Mouse (Mus musculus): Measurements from ENCODE around the gene Pxn. TPM values are rescaled to one million over a fixed set of nuclear protein-coding genes. Genes with fewer than 3 reads are reported as not detected.

Gene Pxn
- total RNA-seq (2022) = 10 to 100 TPM; 18.3 to 27.8 (median 22.9) TPM

DNA sequence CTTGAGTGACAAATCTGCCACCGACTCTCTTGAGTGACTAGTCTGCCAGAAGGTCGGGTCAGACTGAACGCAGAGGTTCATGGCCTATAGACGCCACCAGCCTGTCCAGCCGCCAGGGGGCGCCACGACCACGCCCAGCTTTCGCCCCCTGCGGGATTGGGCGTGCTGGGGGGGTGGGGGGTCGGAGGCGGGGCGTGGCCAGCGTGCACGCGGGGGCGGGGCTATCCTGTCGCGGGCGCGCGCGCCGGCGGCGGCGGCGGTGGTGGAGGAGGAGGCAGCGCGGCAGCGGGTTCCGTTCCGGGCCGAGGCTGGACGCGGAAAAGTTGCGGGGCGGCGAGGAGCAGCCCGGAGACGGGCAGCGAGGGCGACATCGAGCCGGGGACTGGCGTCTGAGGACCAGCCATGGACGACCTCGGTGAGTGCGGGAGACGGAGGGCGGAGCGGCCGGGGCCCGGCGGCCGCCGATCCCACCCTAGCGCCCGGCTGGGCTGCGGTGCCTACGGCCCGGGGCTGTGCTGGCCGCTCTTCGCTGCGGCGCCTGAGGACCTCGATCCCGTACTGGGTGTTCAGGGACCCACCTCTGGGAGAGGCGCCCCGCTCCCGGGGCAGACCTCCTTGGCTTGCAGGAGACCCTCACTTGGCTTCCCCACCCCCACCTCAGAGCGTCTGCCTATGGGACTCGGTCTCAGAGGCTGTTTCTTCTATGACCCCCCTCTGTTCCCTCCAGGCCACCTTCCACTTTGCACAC, at the start of gene Pxn:
Gene Pxn, plus strand, starts transcription at position 223 of the 748 bp plus-strand sequence.
- peak; percentile 75 to 88 for DNase-seq (ENCODE audit: low spot score in 2 of 2)

DNA sequence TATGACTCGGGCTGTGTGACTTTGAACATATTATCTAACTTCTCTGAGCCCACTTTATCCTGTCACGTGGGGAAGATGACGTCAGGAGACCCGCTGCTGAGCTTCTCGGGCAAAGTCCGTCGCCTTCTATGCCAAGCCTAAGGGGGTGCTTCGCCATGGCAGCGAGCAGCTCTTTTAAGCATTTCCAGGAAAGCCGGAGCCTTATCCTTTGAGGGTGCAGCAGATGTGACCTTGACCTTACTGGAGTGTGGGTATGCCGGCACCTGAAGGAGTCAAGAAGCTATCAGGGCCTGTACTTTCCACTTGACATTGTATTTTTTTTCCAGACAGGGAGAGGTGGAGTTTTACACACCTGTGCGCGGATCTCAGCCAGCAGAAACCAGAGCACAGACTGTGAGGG, 47.6 kb upstream of the Pxn start:
- DNase-seq (ENCODE audit: low spot score in 2 of 2) = no peak

DNA sequence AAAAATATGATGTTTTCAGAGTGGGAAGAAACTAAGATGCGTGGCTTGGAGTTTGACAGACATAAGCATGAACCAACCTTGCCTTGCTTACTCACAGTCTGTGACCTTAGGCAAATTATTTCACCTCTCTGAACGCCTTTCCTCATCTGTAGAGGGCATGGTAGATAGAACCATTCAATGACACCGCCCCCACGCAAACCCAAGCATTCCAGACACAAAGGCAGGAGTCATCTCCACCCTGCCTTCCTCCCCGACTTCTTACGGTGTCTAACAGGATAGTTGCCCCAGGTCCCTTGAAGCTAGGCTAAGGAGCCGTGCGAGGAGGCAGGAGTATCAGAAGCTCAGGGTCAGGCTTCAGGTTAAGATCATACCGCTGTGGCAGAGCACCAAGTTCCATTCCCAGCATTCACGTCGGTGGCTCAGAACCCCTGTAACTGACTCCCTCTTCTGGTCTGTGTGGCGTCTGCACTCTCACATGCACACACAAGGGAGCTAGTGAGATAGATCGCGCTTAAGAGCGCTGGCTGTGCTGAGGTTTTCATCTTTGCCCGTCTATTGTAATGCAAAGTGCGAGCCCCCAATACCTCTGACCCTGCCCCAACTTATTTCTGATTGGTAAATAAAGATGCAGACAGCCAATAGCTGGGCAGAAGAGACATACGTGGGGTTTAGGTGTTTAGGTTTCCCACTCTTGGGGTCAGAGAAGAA, 41.9 kb upstream of the Pxn start:
- DNase-seq (ENCODE audit: low spot score in 2 of 2) = no peak

DNA sequence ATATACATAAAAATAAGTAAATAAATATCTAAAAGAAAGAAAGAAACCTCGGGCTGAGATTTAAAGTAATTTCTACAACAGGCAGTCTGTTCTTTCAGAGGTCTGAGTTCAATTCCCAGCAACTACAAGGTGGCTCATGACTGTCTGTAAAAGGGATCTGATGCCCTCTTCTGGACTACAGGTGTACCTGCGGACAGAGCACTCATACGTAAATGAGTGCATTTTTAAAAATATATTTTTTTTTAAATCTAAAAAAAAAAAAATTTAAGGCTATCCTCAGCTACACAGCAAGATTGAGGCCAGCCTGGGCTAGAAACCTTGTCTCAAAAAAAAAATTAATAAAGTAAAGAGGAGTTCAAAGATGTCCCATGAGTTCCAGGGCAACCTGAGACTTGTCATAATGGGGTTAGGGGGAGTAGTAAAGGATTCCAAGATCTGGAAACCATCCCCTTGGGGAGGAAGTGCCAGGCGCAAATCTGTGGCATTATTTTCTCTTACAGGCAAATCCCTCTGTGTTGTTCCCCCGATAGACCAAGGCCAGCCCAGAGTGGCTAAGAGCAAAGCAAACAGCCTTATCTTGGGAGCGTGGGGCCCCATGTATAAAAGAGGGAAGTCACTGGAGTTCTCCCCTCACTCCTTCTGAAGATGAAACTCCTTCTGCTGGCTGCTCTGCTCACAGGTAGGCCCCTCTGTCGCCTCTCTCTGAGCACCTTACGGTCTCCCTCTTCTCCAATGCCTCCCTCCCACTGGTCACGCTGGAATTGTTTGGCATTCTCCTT, 40.6 kb upstream of the Pxn start, which contains the start of gene Pla2g1b:
Gene Pla2g1b, plus strand, starts transcription at position 621 of the 779 bp plus-strand sequence.
- no peak for DNase-seq (ENCODE audit: low spot score in 2 of 2)

DNA sequence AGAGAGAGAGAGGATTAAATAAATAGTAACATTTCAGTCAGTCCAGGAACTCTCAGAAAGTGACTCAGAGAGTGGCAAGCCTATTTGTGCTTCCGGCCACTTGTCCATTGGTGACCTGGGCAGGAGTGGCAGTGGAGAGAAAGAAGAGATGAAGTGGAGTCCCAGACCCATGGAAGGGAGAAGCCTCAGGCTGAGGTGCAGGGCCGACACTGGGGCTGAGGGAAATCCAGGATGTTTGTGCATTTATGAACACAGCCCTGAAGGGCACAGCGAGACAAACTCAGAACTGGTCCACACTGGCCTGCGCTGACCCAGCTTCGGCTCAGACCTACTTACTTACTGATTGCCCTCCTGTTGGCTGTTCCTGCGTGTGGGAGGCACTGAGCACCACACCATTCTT, 36.7 kb upstream of the Pxn start:
- no peak for DNase-seq (ENCODE audit: low spot score in 2 of 2)

DNA sequence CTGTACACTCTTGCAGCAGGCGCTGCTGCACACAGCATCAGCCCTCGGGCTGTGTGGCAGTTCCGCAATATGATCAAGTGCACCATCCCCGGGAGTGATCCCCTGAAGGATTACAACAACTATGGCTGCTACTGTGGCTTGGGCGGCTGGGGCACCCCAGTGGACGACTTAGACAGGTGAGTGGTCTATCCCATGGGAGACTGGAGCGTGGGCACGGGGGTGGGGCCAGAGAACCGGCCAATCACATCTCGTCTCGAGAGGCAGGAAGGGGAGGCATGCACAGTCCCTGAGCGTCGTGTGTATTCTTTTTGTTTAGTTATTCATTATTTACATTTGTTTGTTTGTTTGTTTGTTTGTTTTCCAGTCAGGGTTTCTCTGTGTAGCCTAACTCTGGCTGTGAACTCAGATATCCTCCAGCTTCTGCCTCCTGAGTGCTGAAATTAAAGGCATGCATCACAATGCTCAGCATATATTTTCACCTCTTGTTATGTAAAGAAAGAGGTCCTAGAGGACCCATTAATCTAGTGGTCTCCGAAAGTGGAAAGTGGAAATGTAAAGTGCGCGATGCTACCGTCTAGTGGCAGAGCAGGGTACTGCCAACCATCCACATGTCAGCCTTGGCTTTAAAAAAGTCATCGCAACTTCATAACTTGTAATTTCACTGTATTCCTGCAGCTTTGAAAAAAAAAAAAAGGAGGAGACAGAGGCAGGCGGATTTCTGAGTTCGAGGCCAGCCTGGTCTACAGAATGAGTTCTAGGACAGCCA, 35.5 kb upstream of the Pxn start:
- DNase-seq (ENCODE audit: low spot score in 2 of 2) = peak in 1 of 2 experiments; percentile 42

DNA sequence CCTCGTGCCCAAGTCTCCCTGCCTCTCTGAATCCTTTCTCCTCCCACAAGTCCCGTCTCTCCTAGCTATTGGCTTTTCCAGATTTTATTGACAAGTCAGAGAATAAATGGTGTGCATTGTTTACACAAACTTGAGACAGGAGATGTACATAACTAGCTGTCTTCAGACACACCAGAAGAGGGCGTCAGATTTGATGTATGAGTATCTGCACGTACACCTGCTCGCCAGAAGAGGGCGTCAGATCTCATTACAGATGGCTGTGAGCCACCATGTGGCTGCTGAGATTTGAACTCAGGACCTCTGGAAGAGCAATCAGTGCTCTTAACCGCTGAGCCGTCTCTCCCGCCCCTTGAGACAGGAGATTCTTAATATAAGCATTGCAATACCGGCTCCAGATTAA, 33.3 kb upstream of the Pxn start:
- no peak for DNase-seq (ENCODE audit: low spot score in 2 of 2)

DNA sequence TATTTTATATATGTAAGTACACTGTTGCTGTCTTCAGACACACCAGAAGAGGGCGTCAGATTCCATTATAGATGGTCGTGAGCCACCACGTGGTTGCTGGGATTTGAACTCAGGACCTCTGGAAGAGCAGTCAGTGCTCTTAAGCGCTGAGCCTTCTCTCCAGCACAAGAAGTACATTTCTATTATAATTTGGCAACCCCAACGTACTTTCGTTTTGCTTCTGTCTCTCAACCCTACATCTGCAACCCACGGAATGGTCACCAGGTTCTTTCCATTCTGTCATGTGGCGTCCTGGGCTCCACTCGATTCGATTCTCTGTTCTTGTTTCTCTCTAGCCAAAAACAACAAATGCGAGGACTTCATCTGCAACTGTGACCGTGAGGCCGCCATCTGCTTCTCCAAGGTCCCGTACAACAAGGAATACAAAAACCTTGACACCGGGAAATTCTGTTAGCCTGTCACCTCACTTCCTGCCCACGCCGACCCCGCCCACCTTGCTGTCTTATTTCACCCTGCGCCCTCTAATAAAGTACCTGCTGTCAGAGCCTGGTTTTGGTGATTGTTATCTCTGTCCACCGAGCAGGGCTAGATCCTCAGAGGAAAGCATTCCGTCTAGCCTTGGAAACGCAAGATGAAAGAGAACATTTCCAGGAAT, 32.2 kb upstream of the Pxn start:
- no peak for DNase-seq (ENCODE audit: low spot score in 2 of 2)

DNA sequence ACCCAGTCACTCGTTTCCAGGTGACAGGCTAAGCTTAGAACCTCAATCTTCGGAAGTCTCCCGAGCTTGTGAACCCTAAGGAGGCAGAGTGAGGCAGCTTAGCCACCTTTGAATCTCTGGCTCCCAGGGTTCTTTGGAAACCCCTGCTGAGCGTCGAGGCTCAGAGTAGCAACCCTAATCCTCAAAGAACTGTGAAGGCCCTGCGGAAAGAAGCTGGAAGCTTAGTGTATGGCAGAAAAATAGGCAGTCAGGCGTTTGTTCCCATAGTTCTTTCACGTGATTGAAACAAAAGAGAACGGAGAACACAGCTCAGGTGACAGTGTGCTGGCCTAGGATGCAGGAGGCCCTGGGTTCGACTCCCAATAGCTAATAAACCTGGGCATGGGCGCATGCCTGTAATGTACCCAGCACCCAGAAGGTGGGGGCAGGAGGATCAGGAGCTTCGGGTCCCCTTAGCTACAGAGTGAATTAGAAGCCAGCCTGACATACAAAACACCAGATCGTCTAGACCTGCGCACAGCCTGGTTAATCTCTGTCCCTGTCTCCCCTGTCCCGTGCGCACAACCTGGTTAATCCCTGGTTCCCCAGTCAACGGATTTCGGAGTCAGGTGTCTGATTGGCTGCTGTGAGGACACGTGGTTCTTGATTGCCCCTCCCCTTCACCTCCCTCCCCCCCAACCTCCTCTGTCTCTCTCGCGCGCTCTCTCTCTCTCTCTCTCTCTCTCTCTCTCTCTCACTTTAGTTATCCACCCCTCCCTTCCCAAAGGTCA, 31.0 kb upstream of the Pxn start:
- no peak for DNase-seq (ENCODE audit: low spot score in 2 of 2)

DNA sequence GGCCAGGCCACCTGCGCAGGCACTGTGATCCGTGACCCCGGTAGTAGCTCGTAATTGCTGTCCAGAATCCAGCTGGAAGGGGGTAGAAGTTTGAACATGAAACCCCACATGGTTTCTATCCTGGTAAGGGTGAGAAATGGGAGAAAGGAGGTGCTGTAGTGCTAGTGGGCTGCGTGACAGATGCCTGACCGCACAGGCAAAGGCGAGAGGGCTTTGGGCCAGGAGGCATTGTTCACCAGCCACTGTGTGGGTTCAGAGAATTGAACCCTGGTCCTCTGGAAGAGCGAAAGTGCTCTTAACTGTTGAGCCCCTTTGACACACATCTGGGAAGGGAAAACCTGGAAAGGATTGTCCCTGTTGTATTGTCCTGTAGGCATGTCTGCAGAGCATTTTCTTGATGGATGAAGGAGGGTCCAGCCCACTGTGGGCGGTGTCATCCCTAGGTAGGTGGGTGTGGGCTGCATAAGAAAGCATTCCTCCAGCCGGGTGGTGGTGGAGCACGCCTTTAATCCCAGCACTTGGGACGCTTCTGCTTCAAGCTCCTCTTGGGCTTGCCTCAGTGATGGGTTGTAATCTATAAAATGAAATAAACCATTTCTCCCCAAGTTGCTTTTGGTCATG, 30.3 kb upstream of the Pxn start:
- DNase-seq (ENCODE audit: low spot score in 2 of 2) = no peak

DNA sequence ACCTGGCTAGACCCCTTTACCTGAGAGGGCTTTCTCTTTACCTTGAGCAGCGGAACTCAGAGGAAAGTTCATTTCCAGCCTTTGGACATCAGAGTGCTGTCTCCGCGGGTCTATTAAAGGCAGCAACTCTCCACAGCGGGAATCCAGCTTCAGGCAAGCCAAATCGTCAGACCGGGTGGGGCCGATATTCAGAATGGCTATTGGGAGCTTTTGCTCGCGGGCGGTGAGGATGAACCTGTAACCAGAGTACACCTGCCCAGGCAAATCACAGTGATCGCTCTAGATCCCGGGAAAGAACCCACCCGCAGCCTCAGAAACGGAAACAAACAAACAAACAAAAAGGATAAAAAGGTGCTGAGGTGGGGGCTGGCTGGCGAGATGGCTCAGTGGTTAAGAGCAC, 26.9 kb upstream of the Pxn start:
- no peak for DNase-seq (ENCODE audit: low spot score in 2 of 2)

DNA sequence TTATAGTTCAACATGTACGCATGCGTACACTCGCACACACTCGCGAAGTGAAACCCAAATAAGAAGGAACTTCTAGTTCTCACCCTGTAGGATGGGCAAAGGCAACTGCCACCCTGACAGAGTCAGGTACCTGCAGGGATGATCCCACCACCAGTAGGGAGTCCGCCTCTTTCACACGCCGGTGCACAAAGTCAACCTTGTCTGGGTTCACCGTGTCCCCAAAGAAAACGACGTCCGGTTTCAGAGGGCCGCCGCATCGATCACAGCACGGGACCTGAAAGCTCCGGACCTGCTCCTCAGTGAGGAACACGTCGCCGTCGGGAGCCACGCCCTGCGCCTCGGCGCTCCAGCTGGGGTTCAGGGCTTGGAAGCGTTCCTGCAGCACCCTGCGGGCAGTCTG, 26.4 kb upstream of the Pxn start:
- no peak for DNase-seq (ENCODE audit: low spot score in 2 of 2)

DNA sequence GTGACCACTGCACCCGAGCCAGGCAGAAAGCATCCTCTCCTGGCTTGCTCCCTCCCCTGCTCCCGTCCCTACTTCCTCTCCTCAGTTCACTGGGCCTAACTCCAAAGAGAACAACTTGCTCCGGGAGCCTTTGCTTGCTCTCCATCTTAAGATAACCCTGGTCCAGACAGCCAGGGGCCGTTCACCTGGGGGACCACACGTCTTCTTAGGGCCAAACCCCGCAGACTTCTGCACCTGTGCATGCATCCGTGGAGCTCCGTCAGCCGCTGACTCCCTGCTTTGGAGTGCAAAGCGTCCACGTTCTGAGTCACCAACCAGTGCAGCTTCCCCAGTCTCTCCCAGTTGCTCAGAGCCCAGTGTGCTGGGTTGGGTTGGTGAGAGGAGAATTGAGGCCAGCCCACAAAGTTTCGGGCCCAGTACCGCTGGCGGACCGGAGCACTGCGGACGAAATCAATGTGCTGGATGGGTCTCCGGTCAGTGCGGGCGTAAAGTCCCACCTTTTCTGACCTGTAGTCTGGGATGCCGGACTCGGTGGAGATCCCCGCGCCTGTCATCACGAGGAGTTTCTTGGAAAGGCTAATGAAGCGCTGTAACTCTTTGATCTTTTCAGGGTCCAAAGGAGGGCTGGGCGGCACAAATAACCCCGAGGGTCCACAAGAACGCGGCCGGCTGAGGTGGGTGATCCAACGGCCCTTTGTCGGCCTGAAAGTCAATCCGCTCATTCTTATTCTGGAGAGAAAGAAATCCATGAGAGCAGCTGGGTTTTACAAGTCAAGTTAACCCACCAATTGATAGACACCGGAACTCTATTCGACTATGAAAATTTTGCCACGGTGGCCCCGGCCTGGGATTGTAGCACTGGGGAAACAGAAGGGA, 23.8 kb upstream of the Pxn start:
- no peak for DNase-seq (ENCODE audit: low spot score in 2 of 2)

DNA sequence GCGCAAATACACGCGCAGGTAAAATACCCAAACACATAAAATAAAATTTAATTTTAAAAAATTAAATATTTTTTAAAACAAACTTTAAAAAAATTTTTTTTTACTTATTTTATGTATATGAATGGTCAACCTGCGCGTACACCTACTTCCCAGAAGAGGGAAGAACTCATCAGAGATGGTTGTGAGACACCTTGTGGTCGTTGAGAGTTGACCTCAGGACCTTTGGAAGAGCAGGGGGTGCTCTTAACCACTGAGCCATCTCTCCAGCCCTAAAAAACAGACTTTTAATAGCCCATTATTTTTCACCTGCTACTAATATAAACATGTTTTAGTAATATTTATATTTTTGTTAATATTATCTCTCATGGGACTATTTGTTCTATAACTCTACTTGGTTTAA, 23.1 kb upstream of the Pxn start:
- DNase-seq (ENCODE audit: low spot score in 2 of 2) = no peak

DNA sequence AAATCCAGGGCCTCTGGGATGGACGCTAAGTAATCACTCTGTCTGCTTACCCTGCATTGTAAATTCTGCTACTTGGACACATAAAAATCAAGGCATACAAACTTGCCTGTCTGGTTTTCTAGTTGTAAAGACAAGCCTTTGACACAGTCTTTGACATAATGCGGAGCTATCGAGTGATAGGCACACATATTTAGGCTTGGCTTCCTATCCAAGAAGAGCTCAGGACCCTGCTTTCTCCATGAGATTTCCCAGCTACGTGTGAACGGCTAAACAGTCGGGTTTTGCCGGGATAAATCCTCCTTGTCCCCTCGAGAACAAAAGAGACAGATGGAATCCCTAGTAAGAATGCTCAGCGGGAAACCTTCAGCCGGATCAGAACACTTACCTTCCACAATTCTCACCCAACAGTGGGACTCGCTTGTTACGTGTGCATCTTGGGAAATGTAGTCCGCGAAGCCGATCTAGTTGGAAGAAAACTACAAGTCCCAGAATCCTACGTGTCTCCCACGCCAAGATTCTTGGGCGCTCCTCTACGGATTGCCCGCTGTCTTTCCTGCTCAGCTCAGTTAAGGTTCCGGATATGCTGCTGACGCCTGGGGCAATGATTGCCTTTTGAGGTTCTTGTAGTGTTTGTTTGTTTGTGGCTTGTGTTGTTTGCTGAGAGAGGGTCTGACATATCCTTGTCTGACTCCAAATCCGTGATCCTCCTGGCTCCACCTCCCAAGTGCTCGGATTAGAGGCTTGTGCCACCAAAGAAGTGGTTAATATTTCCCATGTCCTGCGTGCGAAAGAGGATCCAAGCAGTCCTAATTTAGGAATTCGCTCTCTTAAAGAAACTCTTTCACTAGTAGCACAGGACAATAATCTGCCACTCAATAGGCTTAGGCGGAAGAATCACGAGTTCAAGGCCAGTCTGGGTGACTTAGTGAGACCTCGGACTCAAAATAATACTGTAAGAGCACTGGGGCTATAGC, 22.2 kb upstream of the Pxn start, which contains the start of gene Sirt4:
Gene Sirt4, minus strand, starts transcription at position 779 of the 974 bp plus-strand sequence.
- peak; percentile 57 to 88 for DNase-seq (ENCODE audit: low spot score in 2 of 2)

DNA sequence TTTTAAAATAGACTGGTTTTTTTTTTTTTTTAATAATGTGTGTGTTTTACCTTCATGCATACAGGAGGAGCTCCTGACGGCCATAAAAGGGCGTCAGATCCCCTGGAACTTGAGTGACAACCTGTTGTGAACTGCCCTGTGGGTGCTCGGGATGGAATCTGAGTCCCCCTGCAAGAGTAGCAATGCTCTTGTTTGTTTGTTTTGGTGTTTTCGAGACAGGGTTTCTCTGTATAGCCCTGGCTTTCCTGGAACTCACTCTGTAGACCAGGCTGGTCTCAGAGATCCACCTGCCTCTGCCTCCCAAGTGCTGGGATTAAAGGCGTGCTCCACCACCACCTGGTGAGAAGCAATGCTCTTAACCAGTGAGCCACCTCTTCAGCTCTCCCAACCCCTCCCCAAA, 21.5 kb upstream of the Pxn start:
- no peak for DNase-seq (ENCODE audit: low spot score in 2 of 2)

DNA sequence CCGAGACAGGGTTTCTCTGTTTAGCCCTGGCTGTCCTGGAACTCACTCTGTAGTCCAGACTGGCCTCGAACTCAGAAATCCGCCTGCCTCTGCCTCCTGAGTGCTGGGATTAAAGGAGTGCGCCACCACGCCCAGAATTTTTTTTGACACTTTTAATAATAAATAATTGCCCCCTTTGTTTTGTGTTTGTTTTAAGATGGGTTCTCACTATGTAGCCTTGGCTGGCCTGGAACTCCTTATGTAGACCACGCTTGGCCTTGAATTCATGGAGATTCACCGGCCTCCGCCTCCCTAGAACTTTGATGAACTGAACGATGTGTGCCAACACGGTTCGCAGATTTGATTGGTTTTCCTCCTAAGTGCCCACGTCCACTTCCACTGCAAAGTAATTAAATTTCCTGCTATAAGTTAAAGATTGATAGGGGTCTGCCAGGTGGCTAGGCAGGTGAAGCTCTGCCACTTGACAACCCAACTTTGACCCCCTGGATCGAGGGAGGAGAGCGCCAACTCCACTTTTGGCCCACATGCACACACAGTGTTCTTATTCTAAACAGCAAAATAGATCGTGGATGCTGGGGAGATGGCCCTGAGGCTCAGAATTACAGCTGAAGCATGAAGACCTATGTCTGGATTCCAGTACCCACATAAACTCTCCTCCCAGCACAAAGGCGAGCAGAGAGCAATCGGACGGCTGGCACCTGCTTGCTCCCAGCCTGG, 20.8 kb upstream of the Pxn start:
- no peak for DNase-seq (ENCODE audit: low spot score in 2 of 2)

Measured in left cerebral cortex, adult 8-10 months (tissue).